Mouse (Mus musculus) testis, adult 2 months (tissue): ENCODE measurements around the gene Glipr1l3.
"Not testable (repeated sequence)": the region's sequence is repeated elsewhere in the genome, so short reads cannot be mapped to it uniquely, and the experiment has no call there.

Experiments used
- CTCF ChIP-seq: fragments of 200-500 bp; IDR thresholded peaks from 2 replicates; pipeline ENCODE4 v1.5.1; 2012; ENCODE audit warnings: low read depth, mild to moderate bottlenecking, inconsistent platforms, low read length, moderate library complexity; ENCODE audit not compliant: control insufficient read depth, insufficient read depth, insufficient replicate concordance
- POLR2A ChIP-seq: fragments of 200-500 bp; IDR thresholded peaks from 2 replicates; pipeline ENCODE4 v1.6.1; 2012; ENCODE audit warnings: low read depth, mild to moderate bottlenecking, inconsistent platforms, low read length, moderate library complexity; ENCODE audit not compliant: control insufficient read depth

DNA sequence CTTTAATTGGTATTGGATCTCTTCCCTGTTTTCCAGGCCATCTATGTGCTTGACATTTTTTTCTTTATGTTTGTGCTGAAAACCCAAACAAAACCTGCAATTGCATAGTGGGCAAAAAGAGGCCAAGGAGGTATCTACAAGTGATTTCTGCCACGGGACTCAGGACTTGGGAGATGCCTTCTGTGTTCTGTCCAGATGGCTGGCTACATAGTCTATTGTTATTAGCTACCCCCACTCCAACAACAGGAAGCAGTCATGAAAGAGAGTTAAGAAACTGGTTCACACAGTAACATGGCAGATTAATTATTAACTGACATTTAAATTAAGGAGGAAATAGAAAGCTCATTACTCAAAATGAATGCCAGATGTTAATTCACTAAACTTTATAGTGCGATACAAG lies 35.0 kb downstream of the Glipr1l3 start:
- not testable (repeated sequence) for TF ChIP-seq CTCF, POLR2A
